Mouse (Mus musculus): ENCODE results near the gene Ermard. TPM values are rescaled to one million over a fixed set of nuclear protein-coding genes. Genes with fewer than 3 reads are reported as not detected.

Gene Ermard
- polyA plus RNA-seq, 1 experiment from 2014 or later = 57.3 TPM

- H3K27ac ChIP-seq (ENCODE audit: low read depth, low read length) = no peak overlapping the region
- WGBS = 29% methylated on average over 3 of the region's 3 CpGs
- H3K4me2 ChIP-seq (ENCODE audit: low read depth) = no peak overlapping the region
- peak; percentile 6; the same call in 1 of the 2 replicates for ATAC-seq (ENCODE audit: insufficient read depth, low FRiP score, low TSS enrichment)
- no peak overlapping the region for H3K4me3 ChIP-seq (ENCODE audit: low read depth, low read length)
- no peaks in the 10 kb centered on the region for H3K36me3 ChIP-seq (ENCODE audit: control insufficient read depth, insufficient read depth, low read length)
- DNase-seq (ENCODE audit: low spot score) = no peak
- H3K4me1 ChIP-seq (ENCODE audit: control insufficient read depth, insufficient read depth, low read length) = no peaks in the 10 kb centered on the region
- H3K9me3 ChIP-seq (ENCODE audit: control insufficient read depth, low read length) = no peaks in the 10 kb centered on the region
- H3K9ac ChIP-seq (ENCODE audit: low read length) = no peak overlapping the region
- no peaks in the 10 kb centered on the region for H3K27me3 ChIP-seq (ENCODE audit: control insufficient read depth, insufficient read depth, low read length)
Measured at GRCm38 (mm10) chr17:15093523-15093922, 52.5 kb downstream of the Ermard start.

- 85% methylated on average over 6 of the region's 6 CpGs for WGBS
- Histone ChIP-seq H3K9ac (ENCODE audit: low read length) (no peak overlapping the region), H3K4me2 (ENCODE audit: low read depth) (no peak overlapping the region), H3K27me3 (ENCODE audit: control insufficient read depth, insufficient read depth, low read length) (no peaks in the 10 kb centered on the region), H3K36me3 (ENCODE audit: control insufficient read depth, insufficient read depth, low read length) (no peaks in the 10 kb centered on the region), H3K4me1 (ENCODE audit: control insufficient read depth, insufficient read depth, low read length) (no peaks in the 10 kb centered on the region), H3K9me3 (ENCODE audit: control insufficient read depth, low read length) (no peaks in the 10 kb centered on the region), H3K27ac (ENCODE audit: low read depth, low read length) (no peak overlapping the region), H3K4me3 (ENCODE audit: low read depth, low read length) (no peak overlapping the region)
- no peak for DNase-seq (ENCODE audit: low spot score)
- ATAC-seq (ENCODE audit: insufficient read depth, low FRiP score, low TSS enrichment) = no peak
Measured at GRCm38 (mm10) chr17:15096853-15097252, 55.8 kb downstream of the Ermard start.

GRCm38 (mm10) chr17:15098677-15099076, 57.7 kb downstream of the Ermard start:
- no peaks in the 10 kb centered on the region for H3K36me3 ChIP-seq (ENCODE audit: control insufficient read depth, insufficient read depth, low read length)
- no peak overlapping the region for H3K9ac ChIP-seq (ENCODE audit: low read length)
- H3K4me3 ChIP-seq (ENCODE audit: low read depth, low read length) = no peak overlapping the region
- 83% methylated on average over 1 of the region's 1 CpGs for WGBS
- ATAC-seq (ENCODE audit: insufficient read depth, low FRiP score, low TSS enrichment) (no peak), DNase-seq (ENCODE audit: low spot score) (no peak)
- no peaks in the 10 kb centered on the region for H3K27me3 ChIP-seq (ENCODE audit: control insufficient read depth, insufficient read depth, low read length)
- no peaks in the 10 kb centered on the region for H3K9me3 ChIP-seq (ENCODE audit: control insufficient read depth, low read length)
- no peaks in the 10 kb centered on the region for H3K4me1 ChIP-seq (ENCODE audit: control insufficient read depth, insufficient read depth, low read length)
- no peak overlapping the region for H3K27ac ChIP-seq (ENCODE audit: low read depth, low read length)
- H3K4me2 ChIP-seq (ENCODE audit: low read depth) = no peak overlapping the region

- ATAC-seq (ENCODE audit: insufficient read depth, low FRiP score, low TSS enrichment) = no peak
- no peak for DNase-seq (ENCODE audit: low spot score)
- Histone ChIP-seq H3K4me2 (ENCODE audit: low read depth) (no peak overlapping the region), H3K4me1 (ENCODE audit: control insufficient read depth, insufficient read depth, low read length) (no peaks in the 10 kb centered on the region), H3K36me3 (ENCODE audit: control insufficient read depth, insufficient read depth, low read length) (no peaks in the 10 kb centered on the region), H3K27ac (ENCODE audit: low read depth, low read length) (no peak overlapping the region), H3K9ac (ENCODE audit: low read length) (no peak overlapping the region), H3K9me3 (ENCODE audit: control insufficient read depth, low read length) (no peaks in the 10 kb centered on the region), H3K4me3 (ENCODE audit: low read depth, low read length) (no peak overlapping the region), H3K27me3 (ENCODE audit: control insufficient read depth, insufficient read depth, low read length) (no peaks in the 10 kb centered on the region)
- WGBS = 77% methylated on average over 4 of the region's 4 CpGs
Measured at GRCm38 (mm10) chr17:15101355-15101754, 60.3 kb downstream of the Ermard start.

- ATAC-seq (ENCODE audit: insufficient read depth, low FRiP score, low TSS enrichment) (no peak), DNase-seq (ENCODE audit: low spot score) (no peak)
- peaks cover 18% of the 10 kb centered on the region for H3K4me1 ChIP-seq (ENCODE audit: control insufficient read depth, insufficient read depth, low read length)
- no peak overlapping the region for H3K27ac ChIP-seq (ENCODE audit: low read depth, low read length)
- WGBS = 85% methylated on average over 9 of the region's 9 CpGs
- H3K4me3 ChIP-seq (ENCODE audit: low read depth, low read length) = no peak overlapping the region
- H3K9ac ChIP-seq (ENCODE audit: low read length) = no peak overlapping the region
- no peaks in the 10 kb centered on the region; the same call in 1 of the 2 replicates for H3K27me3 ChIP-seq (ENCODE audit: control insufficient read depth, insufficient read depth, low read length)
- H3K36me3 ChIP-seq (ENCODE audit: control insufficient read depth, insufficient read depth, low read length) = no peaks in the 10 kb centered on the region
- no peak overlapping the region for H3K4me2 ChIP-seq (ENCODE audit: low read depth)
- H3K9me3 ChIP-seq (ENCODE audit: control insufficient read depth, low read length) = no peaks in the 10 kb centered on the region
Measured at GRCm38 (mm10) chr17:15107143-15107649, 66.2 kb downstream of the Ermard start.

- H3K27ac ChIP-seq (ENCODE audit: low read depth, low read length) = peak overlapping the region; percentile 35; the same call in 1 of the 2 replicates
- H3K9me3 ChIP-seq (ENCODE audit: control insufficient read depth, low read length) = no peaks in the 10 kb centered on the region
- DNase-seq (ENCODE audit: low spot score) (peak; percentile 82), ATAC-seq (ENCODE audit: insufficient read depth, low FRiP score, low TSS enrichment) (peak; percentile 91)
- 19% methylated on average over 20 of the region's 20 CpGs for WGBS
- H3K4me2 ChIP-seq (ENCODE audit: low read depth) = peak overlapping the region; percentile 33
- H3K4me1 ChIP-seq (ENCODE audit: control insufficient read depth, insufficient read depth, low read length) = peaks cover 18% of the 10 kb centered on the region
- H3K4me3 ChIP-seq (ENCODE audit: low read depth, low read length) = no peak overlapping the region
- no peaks in the 10 kb centered on the region; the same call in 1 of the 2 replicates for H3K27me3 ChIP-seq (ENCODE audit: control insufficient read depth, insufficient read depth, low read length)
- H3K9ac ChIP-seq (ENCODE audit: low read length) = peak overlapping the region; percentile 27; the same call in 1 of the 2 replicates
- no peaks in the 10 kb centered on the region for H3K36me3 ChIP-seq (ENCODE audit: control insufficient read depth, insufficient read depth, low read length)
Measured at GRCm38 (mm10) chr17:15108473-15109441, 67.7 kb downstream of the Ermard start.

- DNase-seq (ENCODE audit: low spot score) = no peak
- Histone ChIP-seq H3K4me3 (ENCODE audit: low read depth, low read length) (no peak overlapping the region), H3K4me2 (ENCODE audit: low read depth) (no peak overlapping the region), H3K4me1 (ENCODE audit: control insufficient read depth, insufficient read depth, low read length) (no peaks in the 10 kb centered on the region), H3K27ac (ENCODE audit: low read depth, low read length) (no peak overlapping the region), H3K27me3 (ENCODE audit: control insufficient read depth, insufficient read depth, low read length) (no peaks in the 10 kb centered on the region), H3K36me3 (ENCODE audit: control insufficient read depth, insufficient read depth, low read length) (no peaks in the 10 kb centered on the region), H3K9ac (ENCODE audit: low read length) (no peak overlapping the region), H3K9me3 (ENCODE audit: control insufficient read depth, low read length) (no peaks in the 10 kb centered on the region)
- ATAC-seq (ENCODE audit: insufficient read depth, low FRiP score, low TSS enrichment) = no peak
- 73% methylated on average over 3 of the region's 3 CpGs for WGBS
Measured at GRCm38 (mm10) chr17:15115550-15115949, 74.5 kb downstream of the Ermard start.

GRCm38 (mm10) chr17:15120096-15120495, 79.1 kb downstream of the Ermard start:
- no peaks in the 10 kb centered on the region for H3K36me3 ChIP-seq (ENCODE audit: control insufficient read depth, insufficient read depth, low read length)
- 94% methylated on average over 4 of the region's 4 CpGs for WGBS
- no peak for ATAC-seq (ENCODE audit: insufficient read depth, low FRiP score, low TSS enrichment)

More at GRCm38 (mm10) chr17:15120096-15120495, 79.1 kb downstream of the Ermard start:
- no peak overlapping the region for H3K9ac ChIP-seq (ENCODE audit: low read length)
- no peak overlapping the region for H3K4me2 ChIP-seq (ENCODE audit: low read depth)
- H3K4me1 ChIP-seq (ENCODE audit: control insufficient read depth, insufficient read depth, low read length) = no peaks in the 10 kb centered on the region
- no peak overlapping the region for H3K27ac ChIP-seq (ENCODE audit: low read depth, low read length)
- no peak for DNase-seq (ENCODE audit: low spot score)
- no peak overlapping the region for H3K4me3 ChIP-seq (ENCODE audit: low read depth, low read length)
- no peaks in the 10 kb centered on the region for H3K27me3 ChIP-seq (ENCODE audit: control insufficient read depth, insufficient read depth, low read length)
- no peaks in the 10 kb centered on the region for H3K9me3 ChIP-seq (ENCODE audit: control insufficient read depth, low read length)
